Mouse (Mus musculus): ENCODE results near the gene Slc7a5.

DNA sequence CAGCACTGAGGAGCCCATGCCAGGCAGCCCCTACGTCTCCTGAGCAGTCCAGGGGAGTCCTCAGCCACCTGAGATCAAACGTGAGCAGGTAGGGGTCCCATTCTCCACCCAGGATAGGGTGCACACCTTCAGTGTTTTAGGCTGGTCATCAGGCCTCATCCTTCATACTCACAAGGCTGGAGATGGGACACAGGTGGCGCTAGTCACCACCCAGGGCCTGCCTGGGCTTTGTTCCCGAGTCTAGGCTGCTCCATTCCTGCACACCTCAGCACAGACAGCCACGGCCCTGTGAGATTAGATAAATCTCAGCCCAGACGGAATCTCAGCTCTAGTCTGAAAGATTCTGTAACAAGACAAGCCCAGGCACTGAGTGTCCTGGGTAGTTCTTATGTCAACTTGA, 3.5 kb downstream of the Slc7a5 start:
- TF ChIP-seq CTCF (IDR thresholded peaks at IDR 0.05; ENCODE audit: low read depth, low read length) (peak; percentile 68), POLR2A (IDR thresholded peaks at IDR 0.05; ENCODE audit: insufficient read depth, low read length) (no peak)
